Mouse (Mus musculus): ENCODE measurements at regions not wholly inside any gene's neighbourhood (a gene's known extent, or its start where the extent isn't known, plus 50 kb on each side); places are given as distances from the start of the nearest gene placed in this dataset.

DNA sequence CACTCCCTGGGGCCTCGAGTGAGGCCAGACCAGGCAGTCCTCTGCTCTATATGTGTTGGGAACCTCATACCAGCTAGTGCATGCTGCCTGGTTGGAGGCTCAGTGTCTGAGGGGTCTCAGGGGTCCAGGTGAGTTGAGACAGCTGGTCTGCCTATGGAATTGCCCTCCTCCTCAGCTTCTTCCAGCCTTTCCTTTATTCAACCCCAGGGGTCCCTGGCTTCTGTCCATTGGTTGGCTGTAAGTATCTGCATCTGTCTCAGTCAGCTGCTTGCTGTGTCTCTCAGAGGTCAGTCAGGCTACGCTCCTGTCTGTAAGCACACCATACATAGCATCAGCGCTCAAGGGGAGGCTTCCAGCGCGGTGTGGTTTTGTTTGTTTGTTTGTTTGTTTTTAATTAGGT is 92.5 kb upstream of the Sox5 start:
- TF ChIP-seq POLR2A (IDR thresholded peaks at IDR 0.05; ENCODE audit: borderline replicate concordance, insufficient read depth, low read length), result no peak
- TF ChIP-seq CTCF (IDR thresholded peaks at IDR 0.05; ENCODE audit: borderline replicate concordance, insufficient read depth, low read depth, low read length), result no peak
- 23% methylated on average over 5 of the region's 5 CpGs for WGBS
- H3K4me3 ChIP-seq (replicated peaks; ENCODE audit: insufficient read depth, low read depth, low read length), result no peak overlapping the region
- DNase-seq, result no peak
- H3K27ac ChIP-seq (ENCODE audit: insufficient read depth, low read length), result no peak overlapping the region
- H3K4me1 ChIP-seq (ENCODE audit: control insufficient read depth, insufficient read depth, low read length), result no peaks in the 10 kb centered on the region
- H3K27me3 ChIP-seq (ENCODE audit: control insufficient read depth, insufficient read depth, low read length), result no peaks in the 10 kb centered on the region

DNA sequence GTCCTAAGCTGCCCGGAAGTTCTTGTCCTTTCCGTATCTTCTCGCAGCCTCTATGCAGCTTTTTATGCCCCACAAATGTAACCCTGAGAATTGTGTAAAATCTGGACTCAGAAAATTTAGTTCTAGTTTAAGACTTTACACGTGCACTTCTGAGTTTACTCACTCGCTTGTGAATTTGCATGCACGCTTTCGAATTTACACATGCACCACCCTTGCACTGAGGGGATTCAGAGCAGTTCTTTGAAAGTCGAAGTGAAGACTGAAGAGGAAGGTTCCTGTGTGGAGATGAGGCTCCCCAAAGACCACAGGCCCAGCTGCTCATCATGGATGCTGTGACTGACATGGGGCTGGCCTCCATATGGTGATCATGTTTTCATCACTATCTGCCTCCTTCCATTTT is 89.2 kb upstream of the Sox5 start:
- DNase-seq, result no peak
- no peak for TF ChIP-seq POLR2A (IDR thresholded peaks at IDR 0.05; ENCODE audit: borderline replicate concordance, insufficient read depth, low read length)
- no peak for TF ChIP-seq CTCF (IDR thresholded peaks at IDR 0.05; ENCODE audit: borderline replicate concordance, insufficient read depth, low read depth, low read length)
- 89% methylated on average over 8 of the region's 8 CpGs for WGBS
- Histone ChIP-seq H3K4me1 (ENCODE audit: control insufficient read depth, insufficient read depth, low read length) (no peaks in the 10 kb centered on the region), H3K4me3 (replicated peaks; ENCODE audit: insufficient read depth, low read depth, low read length) (no peak overlapping the region), H3K27me3 (ENCODE audit: control insufficient read depth, insufficient read depth, low read length) (no peaks in the 10 kb centered on the region), H3K27ac (ENCODE audit: insufficient read depth, low read length) (no peak overlapping the region)

GRCm38 (mm10) chr6:144867333-144867732 is 85.6 kb upstream of the Sox5 start:
- no peak overlapping the region for H3K27ac ChIP-seq (ENCODE audit: insufficient read depth, low read length)
- WGBS, result 26% methylated on average over 9 of the region's 9 CpGs
- H3K4me1 ChIP-seq (ENCODE audit: control insufficient read depth, insufficient read depth, low read length), result no peaks in the 10 kb centered on the region
- DNase-seq, result peak in 1 of 2 experiments; percentile 27
- H3K27me3 ChIP-seq (ENCODE audit: control insufficient read depth, insufficient read depth, low read length), result no peaks in the 10 kb centered on the region
- H3K4me3 ChIP-seq (replicated peaks; ENCODE audit: insufficient read depth, low read depth, low read length), result no peak overlapping the region
- no peak for TF ChIP-seq POLR2A (IDR thresholded peaks at IDR 0.05; ENCODE audit: borderline replicate concordance, insufficient read depth, low read length)
- no peak for TF ChIP-seq CTCF (IDR thresholded peaks at IDR 0.05; ENCODE audit: borderline replicate concordance, insufficient read depth, low read depth, low read length)

DNA sequence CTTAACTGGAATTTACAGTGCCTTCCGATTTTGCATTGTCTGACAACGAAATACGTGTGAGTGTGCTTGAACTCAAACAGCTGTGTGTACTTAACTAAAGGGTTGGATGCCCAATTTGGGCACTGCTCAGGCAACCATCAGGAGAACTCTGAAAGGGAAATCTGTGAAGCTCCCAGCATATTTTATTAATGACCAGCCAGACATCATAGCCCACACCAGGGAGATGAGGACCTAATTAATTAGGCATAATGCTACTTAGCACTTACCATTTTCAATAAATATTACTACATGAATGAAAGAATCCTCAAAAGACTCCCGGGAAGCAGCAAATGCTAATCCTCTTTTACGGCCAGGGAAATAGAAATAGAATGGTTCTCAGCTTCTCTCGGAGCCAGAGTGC is 82.2 kb upstream of the Sox5 start:
- Histone ChIP-seq H3K27me3 (ENCODE audit: control insufficient read depth, insufficient read depth, low read length) (no peaks in the 10 kb centered on the region), H3K4me1 (ENCODE audit: control insufficient read depth, insufficient read depth, low read length) (no peaks in the 10 kb centered on the region), H3K4me3 (replicated peaks; ENCODE audit: insufficient read depth, low read depth, low read length) (no peak overlapping the region), H3K27ac (ENCODE audit: insufficient read depth, low read length) (no peak overlapping the region)
- TF ChIP-seq CTCF (IDR thresholded peaks at IDR 0.05; ENCODE audit: borderline replicate concordance, insufficient read depth, low read depth, low read length), result no peak
- no peak for TF ChIP-seq POLR2A (IDR thresholded peaks at IDR 0.05; ENCODE audit: borderline replicate concordance, insufficient read depth, low read length)
- 72% methylated on average over 6 of the region's 6 CpGs for WGBS
- DNase-seq, result no peak

DNA sequence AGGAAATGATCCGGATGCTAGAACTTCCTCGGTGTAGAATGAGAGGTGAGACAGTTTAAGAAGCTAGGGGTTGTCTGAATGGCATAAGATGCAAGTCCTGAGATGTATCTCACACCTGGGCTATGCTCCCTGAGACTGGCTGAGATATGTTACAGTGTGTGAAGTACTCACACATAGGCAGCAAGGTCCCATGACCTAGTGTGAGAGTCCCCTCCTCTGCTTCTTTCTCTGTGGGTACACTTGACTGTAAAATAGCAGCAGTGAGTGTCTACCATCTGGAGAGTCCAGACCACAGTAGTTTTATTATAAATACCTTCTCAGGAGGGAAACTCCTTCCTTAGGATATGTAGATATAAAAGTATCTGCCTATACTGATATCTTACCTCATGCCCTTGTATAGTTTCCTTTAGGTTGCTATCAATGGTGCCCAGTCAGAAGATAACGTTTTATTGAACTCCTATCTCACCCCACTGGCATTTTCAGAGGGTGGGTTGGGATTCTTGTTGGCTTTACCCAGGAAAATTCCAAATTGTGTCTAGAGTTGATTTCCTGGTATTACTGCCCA is 81.7 kb upstream of the Sox5 start:
- TF ChIP-seq POLR2A (IDR thresholded peaks at IDR 0.05; ENCODE audit: borderline replicate concordance, insufficient read depth, low read length), result no peak
- Histone ChIP-seq H3K27me3 (ENCODE audit: control insufficient read depth, insufficient read depth, low read length) (no peaks in the 10 kb centered on the region), H3K27ac (ENCODE audit: insufficient read depth, low read length) (no peak overlapping the region), H3K4me1 (ENCODE audit: control insufficient read depth, insufficient read depth, low read length) (no peaks in the 10 kb centered on the region), H3K4me3 (replicated peaks; ENCODE audit: insufficient read depth, low read depth, low read length) (no peak overlapping the region)
- no peak for DNase-seq
- 83% methylated on average over 3 of the region's 3 CpGs for WGBS

DNA sequence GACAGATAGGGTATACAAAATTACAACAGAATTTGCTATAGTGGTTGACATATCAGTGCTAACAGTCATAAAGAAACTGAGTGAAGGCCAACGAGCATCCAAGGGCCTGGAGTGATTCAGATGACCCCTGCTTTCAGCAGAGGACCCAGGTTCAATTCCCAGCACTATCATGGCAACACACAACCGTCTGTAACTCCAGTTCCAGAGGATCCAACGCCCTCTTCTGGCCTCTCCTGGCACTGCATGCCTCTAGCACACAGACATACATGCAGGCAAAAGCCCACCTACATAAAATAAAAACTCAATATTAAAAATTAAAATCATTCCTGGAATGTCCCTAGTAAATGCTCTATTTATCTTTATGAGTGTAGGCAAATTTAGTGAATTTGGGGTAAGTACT is 59.7 kb upstream of the Sox5 start:
- DNase-seq, result no peak
- H3K4me3 ChIP-seq (replicated peaks; ENCODE audit: insufficient read depth, low read depth, low read length), result no peak overlapping the region
- no peaks in the 10 kb centered on the region for H3K27me3 ChIP-seq (ENCODE audit: control insufficient read depth, insufficient read depth, low read length)
- WGBS, result 77% methylated on average over 3 of the region's 3 CpGs
- H3K27ac ChIP-seq (ENCODE audit: insufficient read depth, low read length), result no peak overlapping the region
- no peaks in the 10 kb centered on the region for H3K4me1 ChIP-seq (ENCODE audit: control insufficient read depth, insufficient read depth, low read length)
- no peak for TF ChIP-seq CTCF (IDR thresholded peaks at IDR 0.05; ENCODE audit: borderline replicate concordance, insufficient read depth, low read depth, low read length)
- TF ChIP-seq POLR2A (IDR thresholded peaks at IDR 0.05; ENCODE audit: borderline replicate concordance, insufficient read depth, low read length), result no peak

- TF ChIP-seq POLR2A (IDR thresholded peaks at IDR 0.05; ENCODE audit: borderline replicate concordance, insufficient read depth, low read length) (no peak), CTCF (IDR thresholded peaks at IDR 0.05; ENCODE audit: borderline replicate concordance, insufficient read depth, low read depth, low read length) (no peak)
- no peak for DNase-seq
- 89% methylated on average over 1 of the region's 1 CpGs for WGBS
- H3K4me3 ChIP-seq (replicated peaks; ENCODE audit: insufficient read depth, low read depth, low read length), result no peak overlapping the region
- H3K27ac ChIP-seq (ENCODE audit: insufficient read depth, low read length), result no peak overlapping the region
- no peaks in the 10 kb centered on the region for H3K27me3 ChIP-seq (ENCODE audit: control insufficient read depth, insufficient read depth, low read length)
- no peaks in the 10 kb centered on the region for H3K4me1 ChIP-seq (ENCODE audit: control insufficient read depth, insufficient read depth, low read length)
Observed at GRCm38 (mm10) chr6:144839383-144839782, 57.6 kb upstream of the Sox5 start.

DNA sequence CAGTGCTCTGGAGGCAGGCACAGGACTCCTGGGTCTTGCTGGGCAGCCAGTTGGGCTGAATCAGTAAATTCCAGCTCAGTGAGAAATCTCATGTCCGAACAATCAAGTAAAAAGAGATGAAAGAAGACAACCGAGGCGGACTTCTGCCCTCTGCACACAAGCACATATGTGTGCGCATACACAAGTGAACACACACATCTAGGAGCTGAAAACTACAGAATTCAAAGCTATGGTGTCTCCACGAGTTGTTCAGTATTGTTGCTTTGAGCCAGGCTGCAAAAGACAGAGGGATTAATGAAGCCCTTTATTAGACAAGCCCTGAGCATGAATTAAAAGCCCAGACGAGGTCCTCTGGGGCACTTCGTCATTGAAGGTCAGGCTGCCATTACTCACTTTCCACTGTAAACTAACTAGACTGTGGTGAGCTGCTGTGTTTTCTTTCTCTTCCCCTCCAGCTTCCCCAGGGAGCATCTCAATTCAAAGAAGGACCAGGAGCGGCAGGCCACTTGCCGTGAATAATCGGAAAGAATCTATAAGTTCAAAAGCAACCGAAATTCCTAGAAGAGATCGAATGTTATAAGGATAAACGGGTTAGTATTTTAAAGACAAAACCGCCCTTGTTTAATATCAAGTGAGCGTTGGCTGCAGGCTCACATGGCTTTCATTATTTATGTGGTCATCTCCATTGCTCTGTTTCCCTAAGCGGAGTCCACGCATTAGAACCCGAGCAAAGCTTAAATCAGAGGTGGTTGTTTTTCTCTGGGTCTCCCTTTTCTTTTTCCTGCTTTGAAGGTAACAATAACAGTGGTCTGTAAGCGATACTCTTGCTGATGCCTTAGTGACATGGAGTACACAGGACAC is 52.8 kb upstream of the Sox5 start:
- WGBS, result 27% methylated on average over 19 of the region's 19 CpGs
- TF ChIP-seq CTCF (IDR thresholded peaks at IDR 0.05; ENCODE audit: borderline replicate concordance, insufficient read depth, low read depth, low read length) (no peak), POLR2A (IDR thresholded peaks at IDR 0.05; ENCODE audit: borderline replicate concordance, insufficient read depth, low read length) (no peak)
- no peaks in the 10 kb centered on the region for H3K27me3 ChIP-seq (ENCODE audit: control insufficient read depth, insufficient read depth, low read length)
- no peaks in the 10 kb centered on the region for H3K4me1 ChIP-seq (ENCODE audit: control insufficient read depth, insufficient read depth, low read length)
- H3K4me3 ChIP-seq (replicated peaks; ENCODE audit: insufficient read depth, low read depth, low read length), result no peak overlapping the region
- no peak overlapping the region for H3K27ac ChIP-seq (ENCODE audit: insufficient read depth, low read length)
- no peak for DNase-seq
